Mouse (Mus musculus): ENCODE data around the gene Piezo1.

Piezo1 gene

GRCm38 (mm10) chr8:122571153-122571552 lies 20.0 kb upstream of the Piezo1 start:
- in situ Hi-C loops (cut with MboI; ENCODE audit: low sequenced_read_pairs) = no loop called here

GRCm38 (mm10) chr8:122569996-122570395 lies 18.9 kb upstream of the Piezo1 start:
- in situ Hi-C loops (cut with MboI; ENCODE audit: low sequenced_read_pairs) = no loop called here

GRCm38 (mm10) chr8:122569329-122569728 lies 18.2 kb upstream of the Piezo1 start:
- in situ Hi-C loops (cut with MboI; ENCODE audit: low sequenced_read_pairs) = no loop called here

- in situ Hi-C loops (cut with MboI; ENCODE audit: low sequenced_read_pairs) = no loop called here
Measured at GRCm38 (mm10) chr8:122568881-122569309, 17.8 kb upstream of the Piezo1 start.

- in situ Hi-C loops (cut with MboI; ENCODE audit: low sequenced_read_pairs) = no loop called here
Measured at GRCm38 (mm10) chr8:122568109-122568504, 17.0 kb upstream of the Piezo1 start.

- in situ Hi-C loops (cut with MboI; ENCODE audit: low sequenced_read_pairs) = no loop called here
Measured at GRCm38 (mm10) chr8:122567361-122568108, 16.4 kb upstream of the Piezo1 start, which contains the start of gene Cdt1. Cdt1 (plus strand) TSS chr8:122568015.

GRCm38 (mm10) chr8:122566766-122567165 lies 15.6 kb upstream of the Piezo1 start:
- in situ Hi-C loops (cut with MboI; ENCODE audit: low sequenced_read_pairs) = no loop called here

GRCm38 (mm10) chr8:122564363-122565352 lies 13.5 kb upstream of the Piezo1 start:
- in situ Hi-C loops (cut with MboI; ENCODE audit: low sequenced_read_pairs) = no loop called here

- in situ Hi-C loops (cut with MboI; ENCODE audit: low sequenced_read_pairs) = no loop called here
Measured at GRCm38 (mm10) chr8:122561199-122561598, 10.1 kb upstream of the Piezo1 start.

- in situ Hi-C loops (cut with MboI; ENCODE audit: low sequenced_read_pairs) = no loop called here
Measured at GRCm38 (mm10) chr8:122558671-122559349, 7.7 kb upstream of the Piezo1 start.

GRCm38 (mm10) chr8:122557248-122558038 lies 6.3 kb upstream of the Piezo1 start:
- in situ Hi-C loops (cut with MboI; ENCODE audit: low sequenced_read_pairs) = no loop called here

GRCm38 (mm10) chr8:122556030-122557009 lies 5.2 kb upstream of the Piezo1 start:
- in situ Hi-C loops (cut with MboI; ENCODE audit: low sequenced_read_pairs) = no loop called here

- in situ Hi-C loops (cut with MboI; ENCODE audit: low sequenced_read_pairs) = no loop called here
Measured at GRCm38 (mm10) chr8:122554786-122555185, 3.7 kb upstream of the Piezo1 start.

- in situ Hi-C loops (cut with MboI; ENCODE audit: low sequenced_read_pairs) = no loop called here
Measured at GRCm38 (mm10) chr8:122550995-122551264, 199 bp downstream of the Piezo1 start.

GRCm38 (mm10) chr8:122550234-122550994 lies 715 bp downstream of the Piezo1 start:
- in situ Hi-C loops (cut with MboI; ENCODE audit: low sequenced_read_pairs) = no loop called here

- in situ Hi-C loops (cut with MboI; ENCODE audit: low sequenced_read_pairs) = no loop called here
Measured at GRCm38 (mm10) chr8:122548891-122549439, 2.2 kb downstream of the Piezo1 start.

GRCm38 (mm10) chr8:122548331-122548730 lies 2.8 kb downstream of the Piezo1 start:
- in situ Hi-C loops (cut with MboI; ENCODE audit: low sequenced_read_pairs) = no loop called here

- in situ Hi-C loops (cut with MboI; ENCODE audit: low sequenced_read_pairs) = no loop called here
Measured at GRCm38 (mm10) chr8:122547815-122548214, 3.3 kb downstream of the Piezo1 start.
